Mouse (Mus musculus) adipocyte (in vitro differentiated cells): ENCODE results near the gene Kctd5.

Experiments used
- DNase-seq: peaks from one replicate; pipeline ENCODE4 v3.0.0-alpha.2; 2016; ENCODE audit warnings: low spot score

The Kctd5 gene

GRCm38 (mm10) chr17:24037360-24037759 is 35.9 kb downstream of the Kctd5 start:
- no peak for DNase-seq

GRCm38 (mm10) chr17:24036954-24037353 is 36.3 kb downstream of the Kctd5 start:
- DNase-seq = no peak

- DNase-seq = no peak
Measured at GRCm38 (mm10) chr17:24035087-24035486, 38.2 kb downstream of the Kctd5 start.

- DNase-seq = no peak
Measured at GRCm38 (mm10) chr17:24030551-24030950, 42.7 kb downstream of the Kctd5 start.

GRCm38 (mm10) chr17:24029477-24029876 is 43.8 kb downstream of the Kctd5 start:
- DNase-seq = no peak

GRCm38 (mm10) chr17:24021375-24022199 is 51.7 kb downstream of the Kctd5 start:
- DNase-seq = peak; percentile 83

GRCm38 (mm10) chr17:24020696-24021095 is 52.6 kb downstream of the Kctd5 start:
- DNase-seq = peak; percentile 72

- no peak for DNase-seq
Measured at GRCm38 (mm10) chr17:24015727-24016126, 57.6 kb downstream of the Kctd5 start.

- no peak for DNase-seq
Measured at GRCm38 (mm10) chr17:24014433-24014965, 58.8 kb downstream of the Kctd5 start.

GRCm38 (mm10) chr17:24012921-24013320 is 60.4 kb downstream of the Kctd5 start:
- DNase-seq = peak; percentile 41

- DNase-seq = no peak
Measured at GRCm38 (mm10) chr17:24009617-24010016, 63.7 kb downstream of the Kctd5 start.

GRCm38 (mm10) chr17:24008105-24008504 is 65.2 kb downstream of the Kctd5 start:
- no peak for DNase-seq

GRCm38 (mm10) chr17:24007391-24007790 is 65.9 kb downstream of the Kctd5 start:
- peak; percentile 69 for DNase-seq

- DNase-seq = no peak
Measured at GRCm38 (mm10) chr17:24006930-24007329, 66.4 kb downstream of the Kctd5 start.

GRCm38 (mm10) chr17:24005049-24005448 is 68.2 kb downstream of the Kctd5 start:
- no peak for DNase-seq

- no peak for DNase-seq
Measured at GRCm38 (mm10) chr17:24004071-24004665, 69.1 kb downstream of the Kctd5 start.

GRCm38 (mm10) chr17:24000404-24000803 is 72.9 kb downstream of the Kctd5 start:
- peak; percentile 66 for DNase-seq

GRCm38 (mm10) chr17:23998383-23998782 is 74.9 kb downstream of the Kctd5 start:
- no peak for DNase-seq

GRCm38 (mm10) chr17:23997901-23998300 is 75.4 kb downstream of the Kctd5 start, which contains the start of gene Prss22:
Gene Prss22, minus strand, starts transcription at chr17:23998100.
- no peak for DNase-seq
